11 mouse cellular contexts compared by ENCODE assay signal in genomic region chr5:21267090-21267489, GRCm38 (mm10).
A peak's percentile ranks its signal among the peaks of the same experiment; 100 is the strongest.
DNase-seq lines count a peak whose midpoint lies in the region; ATAC-seq and TF ChIP-seq lines count a peak whose summit lies in the region.
"Had no signal": no experiment of that assay in that cellular context is flagged by ENCODE, and none has a peak within 500 bp of the region (broad histone marks: within the 10 kb centered on the region; RNA-seq: fewer than 3 reads in every experiment).

No protein-coding gene starts in this region.

- no peaks in the 10 kb centered on the region for H3K27me3 ChIP-seq in heart, embryonic 15.5 days
- H3K27me3 ChIP-seq: hindbrain, embryonic 13.5 days had no signal

- TF ChIP-seq CTCF in left cerebral cortex, adult 2 months (IDR thresholded peaks at IDR 0.05), result no peak

- H3K27ac ChIP-seq in heart, embryonic 15.5 days, result no peak overlapping the region
- H3K27ac ChIP-seq in left cerebral cortex, adult 2 months, result no peak overlapping the region
- H3K27ac ChIP-seq: hindbrain, embryonic 13.5 days had no signal

- ATAC-seq in heart, embryonic 15.5 days (replicated peaks; ENCODE audit: insufficient number of reproducible peaks, insufficient read depth, low FRiP score, low read depth), result 0 out of 2 replicates have a peak, but pooled peaks have one; percentile 14

- H3K4me2 ChIP-seq in heart, embryonic 15.5 days, result no peak overlapping the region
- H3K4me2 ChIP-seq: hindbrain, embryonic 13.5 days had no signal

- peak; percentile 29 for DNase-seq in gastrocnemius, adult 18-20 months (ENCODE audit: low spot score)
- no peak for DNase-seq in gastrocnemius, postnatal 10 days
- DNase-seq in CD4-positive helper T cell, adult 2 months (ENCODE audit: low read depth, low spot score), result peak; percentile 7
- DNase-seq in lung, postnatal 25 days (ENCODE audit: low spot score), result peak; percentile 41
- no peak for DNase-seq in right cerebral cortex, postnatal 4 days
- DNase-seq in left cerebral cortex, adult 2 months (ENCODE audit: extremely low spot score in 1 of 2, low spot score in 2 of 2), result no peak
- no peak for DNase-seq in left cerebral cortex, adult 11 months (ENCODE audit: low spot score)
- DNase-seq: kidney, postnatal 14 days had no signal

- no peaks in the 10 kb centered on the region for H3K9me3 ChIP-seq in heart, embryonic 15.5 days (replicated peaks)
- H3K9me3 ChIP-seq: hindbrain, embryonic 13.5 days had no signal

- WGBS in heart, embryonic 15.5 days, result 72% methylated on average over 2 of the region's 2 CpGs

- intact Hi-C loops in left cerebral cortex, adult 2 months (cut with DNase I), result loop anchor here (5.0 to 10.0 kb wide), 2 partner anchors 320 to 468 kb away; partner anchors contain the start of gene Pmpcb

- H3K36me3 ChIP-seq in heart, embryonic 15.5 days, result no peaks in the 10 kb centered on the region
- H3K36me3 ChIP-seq: hindbrain, embryonic 13.5 days had no signal

- no peak overlapping the region for H3K4me3 ChIP-seq in heart, embryonic 15.5 days
- H3K4me3 ChIP-seq in left cerebral cortex, adult 2 months, result no peak overlapping the region
- H3K4me3 ChIP-seq: erythroblast, embryonic 14.5 days; hindbrain, embryonic 13.5 days had no signal

- peaks cover 5% of the 10 kb centered on the region for H3K4me1 ChIP-seq in heart, embryonic 15.5 days (replicated peaks)

- H3K9ac ChIP-seq in heart, embryonic 15.5 days, result no peak overlapping the region
- H3K9ac ChIP-seq: hindbrain, embryonic 13.5 days had no signal

Comparison
In these comparisons a context has a peak if more than half of its experiments do, and no peak if none do; other contexts are left out.
1. DNase-seq: peak in gastrocnemius, adult 18-20 months (single experiment), CD4-positive helper T cell, adult 2 months (single experiment) and lung, postnatal 25 days (single experiment); none in gastrocnemius, postnatal 10 days (single experiment), right cerebral cortex, postnatal 4 days (single experiment), left cerebral cortex, adult 2 months (0 of 2) and left cerebral cortex, adult 11 months (single experiment).